Mouse (Mus musculus): ENCODE results near the gene Drp2. TPM values are rescaled to one million over a fixed set of nuclear protein-coding genes. Genes with fewer than 3 reads are reported as not detected.
A peak's percentile ranks its signal among the peaks of the same experiment; 100 is the strongest.

Drp2 gene
- total RNA-seq (2015), result 0.10 and 0.57 TPM in 2 replicates
- total RNA-seq (2017), result 0.27 TPM in 1 of 2 replicates, not detected in the other

DNA sequence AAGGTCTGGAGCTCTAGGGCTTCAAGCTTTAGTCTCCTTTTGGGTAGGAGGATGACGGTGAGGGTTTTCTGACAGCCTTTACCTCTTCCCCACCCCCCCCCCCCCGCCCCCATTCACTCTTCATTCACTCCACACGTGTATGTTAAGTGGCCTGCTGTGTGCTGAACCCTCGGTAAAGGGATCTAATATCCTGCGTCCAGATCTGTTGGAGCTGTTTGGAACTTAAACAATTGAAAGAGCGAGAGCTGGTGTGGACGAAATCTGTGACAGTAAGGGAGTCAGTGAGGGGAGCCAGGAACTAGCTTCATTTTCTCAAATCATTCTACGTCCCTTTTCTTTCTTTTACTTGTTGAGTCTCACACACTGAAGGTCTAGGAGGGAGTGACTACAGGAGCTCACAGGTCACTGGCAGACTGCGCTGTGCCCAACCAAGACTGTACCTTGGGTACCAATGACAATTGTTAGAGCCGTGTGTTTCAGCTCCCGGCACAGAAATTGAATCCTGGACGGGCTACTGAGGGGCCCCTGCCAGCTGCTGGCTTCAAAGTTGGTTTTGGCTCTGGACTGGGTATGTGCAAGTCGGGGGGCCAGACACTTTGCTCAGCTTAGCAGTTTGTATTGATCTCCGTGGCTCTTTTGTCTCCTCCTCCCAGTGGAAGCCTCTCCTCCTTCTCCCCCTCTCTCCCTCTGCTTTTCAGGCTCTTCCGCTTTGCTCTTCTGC lies at the start of gene Drp2:
Drp2 (plus strand) TSS at position 689 of the 721 bp plus-strand sequence.
- ATAC-seq (replicated peaks; ENCODE audit: poor library complexity), result no peak; the same call in 1 of the 2 replicates

DNA sequence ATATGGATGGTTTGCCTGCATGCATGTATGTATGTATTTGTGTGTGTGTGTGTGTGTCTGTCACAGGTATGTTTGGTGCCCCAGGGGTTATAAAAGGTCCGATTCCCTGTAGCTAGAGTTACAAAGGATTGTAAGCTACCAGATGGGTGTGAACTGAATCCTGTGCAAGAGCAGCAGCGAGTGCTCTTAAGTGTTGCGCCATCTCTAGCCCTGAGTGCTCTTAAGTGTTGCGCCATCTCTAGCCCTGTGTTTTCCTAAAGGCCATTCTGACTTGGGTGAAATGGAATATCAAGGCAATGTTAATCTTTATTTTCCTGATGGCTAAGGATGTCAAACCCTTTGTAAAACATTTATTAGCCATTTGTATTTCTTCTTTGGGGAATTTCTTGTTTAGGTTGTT lies 45.0 kb upstream of the Drp2 start:
- peak; percentile 70 for ATAC-seq (replicated peaks; ENCODE audit: poor library complexity)

DNA sequence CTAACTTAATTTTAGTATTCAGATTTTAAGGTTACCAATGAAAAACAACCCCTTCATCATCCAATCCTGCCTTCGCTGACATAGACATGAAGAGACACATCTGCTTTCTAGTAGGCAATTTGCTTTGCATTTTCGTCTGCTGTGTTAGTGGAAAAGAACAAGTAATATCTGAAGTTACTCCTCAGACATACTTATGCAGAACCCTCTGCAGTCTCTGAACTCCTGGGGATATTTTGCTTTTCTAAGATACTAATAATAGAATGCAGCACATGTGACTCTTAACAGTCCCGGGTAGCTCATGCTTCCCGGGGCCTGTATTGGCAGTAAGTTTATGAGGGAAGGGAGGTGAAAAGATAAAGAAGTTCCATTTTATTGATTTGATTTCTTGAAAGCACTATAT lies 42.2 kb upstream of the Drp2 start:
- no peak for ATAC-seq (replicated peaks; ENCODE audit: poor library complexity)

DNA sequence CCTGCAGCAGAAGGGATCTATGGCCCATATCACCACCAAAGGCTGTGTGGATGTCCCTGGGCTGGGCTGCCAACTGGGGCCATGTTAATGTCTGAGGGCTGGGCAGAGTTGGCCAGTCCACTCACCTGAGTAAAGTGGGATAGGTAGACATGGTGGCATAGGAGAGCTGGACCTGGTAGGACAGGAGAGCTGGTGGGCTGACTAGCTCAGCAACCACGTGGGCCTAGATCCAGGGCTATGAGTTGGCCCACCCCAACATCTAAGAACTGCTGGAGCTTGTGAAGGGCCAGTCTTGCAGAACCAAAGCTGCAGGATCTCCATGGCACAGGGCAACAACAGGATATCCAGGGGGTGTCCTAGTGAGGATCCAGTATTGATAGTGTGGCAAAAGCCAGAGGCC lies 38.9 kb upstream of the Drp2 start:
- ATAC-seq (replicated peaks; ENCODE audit: poor library complexity), result no peak

DNA sequence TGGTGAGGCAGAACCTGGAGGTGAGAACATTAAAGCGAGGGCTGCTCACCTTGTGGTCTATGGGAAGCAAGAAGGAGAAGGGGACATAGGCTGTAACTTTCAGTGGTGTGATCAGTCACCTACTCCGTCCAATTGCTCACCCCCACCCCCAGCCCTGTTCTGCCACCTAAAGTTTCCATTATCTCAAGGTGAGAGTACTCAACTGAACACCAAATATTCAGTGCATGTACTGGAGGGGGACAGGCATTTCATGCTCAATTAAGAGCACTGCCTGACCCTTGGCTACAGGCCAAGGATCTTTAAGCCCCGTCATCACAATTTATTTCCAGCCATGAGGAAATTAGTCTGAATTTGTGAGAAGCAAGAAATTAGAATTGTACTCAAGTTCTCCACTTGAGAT lies 37.8 kb upstream of the Drp2 start:
- no peak for ATAC-seq (replicated peaks; ENCODE audit: poor library complexity)

DNA sequence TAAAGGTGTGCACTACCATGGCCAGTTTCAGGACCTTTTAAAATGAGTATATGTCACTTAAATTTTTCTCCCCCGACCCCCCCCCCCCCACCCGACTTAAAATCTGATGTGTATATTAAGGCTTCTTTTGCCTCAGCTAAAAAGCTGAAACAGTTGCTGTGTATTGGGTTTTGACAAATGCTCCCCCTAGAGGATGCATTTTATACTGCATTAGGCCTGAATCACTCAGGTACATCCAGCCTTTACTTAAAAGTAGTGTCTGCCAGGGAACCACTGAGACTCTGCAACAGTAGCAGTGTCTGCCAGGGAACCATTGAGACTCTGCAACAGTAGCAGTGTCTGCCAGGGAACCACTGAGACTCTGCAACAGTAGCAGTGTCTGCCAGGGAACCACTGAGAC lies 33.1 kb upstream of the Drp2 start:
- ATAC-seq (replicated peaks; ENCODE audit: poor library complexity), result peak; percentile 44; the same call in 1 of the 2 replicates

DNA sequence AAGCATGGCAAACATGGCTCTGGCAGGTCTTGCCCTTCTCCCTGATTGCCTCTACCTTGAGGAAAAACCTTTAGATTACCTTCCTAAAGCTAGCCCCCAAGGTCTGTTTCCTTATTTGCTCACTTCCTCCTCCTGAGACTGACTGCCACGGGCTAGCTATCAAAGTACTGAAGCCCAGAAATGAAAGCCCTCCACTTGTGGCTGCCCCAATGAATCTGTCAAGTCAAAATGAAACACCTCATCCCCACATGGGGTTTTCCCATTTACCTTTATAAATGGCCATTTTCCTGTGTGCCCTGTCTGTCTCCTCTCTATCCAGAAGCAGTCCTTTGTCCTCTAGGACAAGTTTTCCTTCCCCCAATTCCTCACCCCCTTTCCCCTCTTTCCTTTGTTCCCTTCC lies 30.2 kb upstream of the Drp2 start:
- no peak for ATAC-seq (replicated peaks; ENCODE audit: poor library complexity)

DNA sequence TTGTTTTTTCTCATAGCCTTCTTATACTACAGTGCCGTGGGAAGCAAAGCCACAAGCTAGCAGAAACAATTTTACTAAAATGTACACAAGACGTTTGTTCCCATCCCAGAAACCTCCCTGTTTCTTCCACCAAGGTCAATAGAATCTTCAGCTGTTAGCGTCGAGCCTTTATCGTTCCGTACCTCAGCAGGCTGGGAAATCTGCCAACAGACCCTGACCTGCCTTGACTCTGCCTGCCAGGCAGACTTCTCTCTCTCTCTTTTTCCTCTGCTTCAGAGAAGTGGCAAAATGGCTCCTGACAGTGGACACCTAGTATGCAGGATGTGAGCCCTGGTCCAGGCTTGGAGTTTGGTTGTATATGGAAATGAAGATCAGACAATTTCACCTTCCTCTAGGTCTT lies 19.5 kb upstream of the Drp2 start:
- no peak for ATAC-seq (replicated peaks; ENCODE audit: poor library complexity)

DNA sequence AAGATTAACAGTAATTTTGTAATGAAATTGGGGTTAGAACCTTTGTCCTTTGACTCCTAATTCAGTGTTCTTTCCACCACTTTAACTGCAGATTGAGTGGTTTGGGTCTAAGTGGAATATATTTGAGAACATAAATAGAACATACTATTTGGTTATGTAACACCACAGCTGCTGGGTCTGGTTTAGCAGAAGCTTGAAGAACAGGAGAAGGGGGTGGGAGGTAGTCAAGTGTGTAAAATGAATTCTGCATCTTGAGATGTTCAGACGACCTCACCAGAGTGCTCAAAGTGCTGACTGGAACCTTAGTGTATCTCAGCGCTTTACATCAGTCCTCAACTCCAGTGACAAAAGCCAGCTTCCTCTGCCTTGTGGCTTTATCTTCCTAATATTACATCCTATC lies 5.4 kb upstream of the Drp2 start:
- no peak for ATAC-seq (replicated peaks; ENCODE audit: poor library complexity)

DNA sequence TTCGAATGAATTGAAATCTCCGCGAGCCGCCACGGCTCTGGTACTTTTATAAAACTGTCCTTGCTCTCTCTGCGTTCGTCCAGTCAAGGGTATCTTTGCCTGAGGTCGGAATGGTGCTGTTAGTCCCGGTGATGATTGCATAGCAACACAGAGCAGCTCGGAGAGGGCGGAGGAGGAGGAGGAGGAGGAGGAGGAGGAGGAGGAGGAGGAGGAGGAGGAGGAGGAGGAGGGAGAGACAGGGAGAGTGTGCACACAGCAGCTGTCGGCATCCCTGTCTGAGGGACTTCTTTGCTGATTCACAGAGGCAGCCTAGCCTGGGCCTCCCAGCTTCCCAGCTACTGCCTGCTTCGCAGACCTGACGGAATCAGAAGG lies 219 bp downstream of the Drp2 start:
- ATAC-seq (replicated peaks; ENCODE audit: poor library complexity), result no peak

DNA sequence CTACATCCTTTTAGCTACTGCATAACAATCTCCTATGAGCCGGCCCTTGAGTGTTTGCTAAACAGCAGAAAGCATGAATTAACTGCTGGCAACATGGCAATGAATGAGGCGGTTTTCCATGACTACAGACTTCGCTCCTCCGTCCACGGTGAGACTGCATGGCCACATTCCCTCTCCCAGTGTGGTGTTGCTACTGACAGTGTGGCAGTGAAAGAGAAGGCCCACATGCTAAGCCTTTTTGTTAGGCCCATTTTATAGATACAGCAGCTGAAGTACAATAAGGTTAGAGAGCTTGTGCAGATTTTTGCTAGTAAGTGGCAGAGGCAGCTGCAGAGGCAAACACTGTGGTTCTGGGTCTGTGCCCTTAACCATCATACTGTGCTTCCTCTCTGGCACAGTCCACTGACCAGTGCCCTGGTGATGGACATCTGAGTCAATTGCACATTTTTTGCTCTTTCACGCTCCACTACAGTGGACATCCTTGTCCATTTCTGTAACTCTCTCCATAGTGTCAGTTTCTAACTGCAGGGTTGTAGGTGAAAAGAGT lies 5.1 kb downstream of the Drp2 start:
- ATAC-seq (replicated peaks; ENCODE audit: poor library complexity), result no peak

DNA sequence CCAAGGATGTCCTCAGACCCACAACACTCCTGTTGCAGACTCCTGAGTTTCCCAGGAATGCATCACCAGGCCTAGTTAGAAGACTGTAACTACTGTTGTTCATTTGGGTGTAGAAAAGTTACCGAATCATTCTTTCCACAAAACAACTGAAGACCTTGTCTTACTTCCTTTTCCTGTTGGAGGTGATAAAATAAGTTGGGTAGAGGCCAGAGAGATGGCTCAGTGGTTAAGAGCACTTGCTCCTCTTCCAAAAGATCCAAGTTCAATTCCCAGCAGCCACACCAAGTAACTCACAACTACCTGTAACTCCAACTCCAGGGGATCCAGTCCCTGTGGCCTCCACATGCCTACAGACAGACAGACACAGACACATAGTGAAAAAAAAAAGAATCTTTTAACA lies 7.7 kb downstream of the Drp2 start:
- no peak for ATAC-seq (replicated peaks; ENCODE audit: poor library complexity)

DNA sequence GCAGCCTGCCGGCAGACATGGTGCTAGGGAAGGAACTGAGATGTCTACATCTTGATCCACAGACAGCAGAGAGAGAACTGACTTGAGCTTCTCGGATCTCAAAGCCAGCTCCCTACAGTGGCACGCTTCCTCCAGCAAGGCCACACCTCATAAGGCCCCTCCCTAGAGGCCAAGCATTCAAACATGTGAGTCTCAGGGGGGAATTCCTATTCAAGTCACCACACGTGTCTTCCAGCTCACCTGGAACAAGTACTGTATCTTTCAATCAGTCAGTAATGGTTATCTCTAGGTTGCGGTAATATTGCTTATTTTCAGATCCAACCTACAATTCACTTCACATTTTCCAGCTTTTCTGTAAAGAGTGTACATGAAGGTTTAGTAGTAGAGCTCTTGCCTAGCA lies 15.7 kb downstream of the Drp2 start:
- no peak for ATAC-seq (replicated peaks; ENCODE audit: poor library complexity)

DNA sequence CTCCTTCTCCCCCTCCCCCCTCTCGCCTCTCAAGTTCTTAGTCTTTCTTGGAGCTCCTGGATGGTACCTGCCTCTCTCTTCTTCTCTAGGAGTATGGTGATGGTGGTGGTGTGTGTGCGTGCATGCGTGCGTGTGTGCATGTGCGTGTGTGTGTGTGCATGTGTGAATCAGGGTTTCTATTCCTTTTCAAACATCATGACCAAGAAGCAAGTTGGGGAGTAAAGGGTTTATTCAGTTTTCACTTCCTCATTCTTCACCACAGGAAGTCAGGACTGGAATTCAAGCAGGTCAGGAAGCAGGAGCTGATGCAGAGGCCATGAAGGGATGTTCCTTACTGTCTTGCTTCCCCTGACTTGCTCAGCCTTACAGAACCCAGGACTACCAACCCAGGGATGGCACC lies 19.9 kb downstream of the Drp2 start:
- peak; percentile 77 for ATAC-seq (replicated peaks; ENCODE audit: poor library complexity)

DNA sequence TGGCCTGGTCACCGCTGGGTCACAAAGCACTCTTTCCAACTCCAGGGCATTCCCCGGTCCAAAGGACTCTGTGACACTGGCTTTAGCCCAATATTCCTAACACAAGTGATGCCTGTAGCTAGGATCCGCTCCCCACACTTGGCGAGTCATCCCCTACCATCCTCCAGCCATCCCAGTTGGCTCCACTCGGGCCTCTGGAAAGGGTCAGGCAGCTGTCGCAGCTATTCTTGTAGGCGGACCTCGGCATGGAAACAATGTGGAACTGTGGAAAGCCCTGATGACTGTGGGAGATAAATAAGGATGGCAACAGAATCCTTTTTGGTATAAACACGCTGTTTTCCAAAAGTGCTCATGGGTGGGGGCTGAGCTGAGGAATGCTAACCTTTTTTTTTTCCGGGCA lies 21.4 kb downstream of the Drp2 start:
- no peak for ATAC-seq (replicated peaks; ENCODE audit: poor library complexity)

DNA sequence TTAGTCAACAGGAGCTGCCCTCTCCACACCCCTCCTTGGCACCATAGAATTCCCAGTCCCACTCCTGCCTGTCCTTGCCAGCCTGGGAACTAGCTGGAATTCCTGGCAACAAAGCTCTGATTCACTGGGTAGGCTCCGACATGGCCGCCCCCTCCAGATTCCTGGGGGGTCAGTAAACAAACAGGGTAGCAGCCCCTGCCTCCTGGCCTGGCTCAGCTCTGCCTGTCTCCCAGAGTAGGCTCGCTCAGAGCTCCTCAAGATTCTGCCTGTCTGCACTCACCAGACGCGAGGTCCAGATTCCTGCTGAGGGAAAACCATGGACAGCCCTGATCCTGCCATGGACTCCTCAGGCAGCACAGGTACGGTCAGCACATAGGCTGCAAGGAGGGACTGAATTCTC lies 22.5 kb downstream of the Drp2 start:
- no peak for ATAC-seq (replicated peaks; ENCODE audit: poor library complexity)

DNA sequence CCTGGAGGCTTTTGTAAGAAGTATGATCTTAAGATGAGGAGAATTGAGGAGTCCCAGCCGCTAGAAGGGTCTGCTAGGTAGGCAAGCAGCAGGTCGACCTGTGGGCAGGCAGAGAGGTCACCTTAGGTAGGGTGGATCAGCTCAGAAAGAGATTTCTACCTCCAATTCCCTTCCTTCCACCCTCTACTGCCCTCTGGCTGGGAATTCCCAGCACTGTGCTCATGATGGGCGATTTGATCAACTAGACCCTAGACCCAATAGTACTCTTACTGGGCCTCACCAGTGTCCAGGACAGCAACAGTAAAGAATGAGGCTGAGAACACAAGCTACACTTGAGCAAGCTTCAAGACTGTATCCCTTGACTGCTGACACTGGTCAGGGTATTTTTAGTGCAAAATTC lies 23.0 kb downstream of the Drp2 start:
- no peak for ATAC-seq (replicated peaks; ENCODE audit: poor library complexity)

DNA sequence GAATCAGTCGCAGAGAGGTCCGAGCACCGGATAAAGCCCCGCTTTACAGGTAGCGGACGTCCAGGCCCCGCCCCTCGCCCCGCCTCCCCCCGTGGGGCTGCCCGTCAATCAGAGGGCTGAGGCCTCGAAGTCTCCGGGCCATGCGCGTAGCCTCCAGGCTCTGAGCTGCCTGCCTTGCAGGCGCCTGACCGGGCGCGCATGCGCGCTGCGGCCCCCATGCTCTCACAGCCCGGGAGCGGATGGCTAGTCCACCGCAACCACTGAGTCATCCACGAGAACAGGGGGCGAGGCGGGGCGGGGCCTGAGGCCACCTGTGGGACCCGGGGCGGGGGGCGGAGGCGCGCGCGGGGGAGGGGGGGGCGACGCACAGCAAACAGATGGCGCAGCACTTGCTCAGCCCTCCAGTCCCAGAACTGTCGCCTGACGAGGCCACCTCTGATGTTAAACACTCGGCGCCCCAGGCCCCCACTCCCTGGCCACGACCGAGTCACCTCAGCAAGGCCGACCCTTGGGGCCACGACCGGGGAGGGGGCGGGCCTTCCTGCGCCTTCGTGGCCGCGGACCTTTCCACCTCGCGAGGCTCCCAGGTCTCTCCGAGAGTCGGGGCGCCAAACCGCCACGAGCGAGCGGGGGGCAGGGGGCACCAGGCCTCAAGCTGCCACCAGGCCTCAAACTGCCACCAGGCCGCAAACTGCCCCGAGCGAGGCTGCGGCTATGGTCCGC lies 70.8 kb downstream of the Drp2 start:
- ATAC-seq (replicated peaks; ENCODE audit: poor library complexity), result no peak

DNA sequence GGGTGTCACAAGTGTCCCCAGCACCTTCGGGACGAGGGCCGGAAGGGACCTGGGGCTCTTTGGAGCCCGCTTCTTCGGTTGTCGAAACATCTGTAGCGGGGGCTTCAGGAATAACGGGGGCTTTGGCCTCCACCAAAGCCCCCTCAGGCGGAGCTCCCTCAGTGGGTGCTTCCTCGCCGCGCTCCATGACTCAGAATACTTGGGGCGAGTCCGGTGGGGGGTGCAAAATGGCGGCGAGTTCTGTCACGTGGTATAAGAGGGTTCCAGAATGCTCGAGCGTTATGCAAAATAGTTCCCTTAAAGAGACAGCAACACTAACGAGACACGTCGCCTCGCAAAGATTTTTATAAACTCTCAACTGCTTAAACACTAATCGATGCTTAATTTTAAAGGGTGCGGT lies 71.9 kb downstream of the Drp2 start, which contains the start of gene Taf7l:
Taf7l (minus strand) TSS at position 201 of the 400 bp plus-strand sequence.
- ATAC-seq (replicated peaks; ENCODE audit: poor library complexity), result no peak

DNA sequence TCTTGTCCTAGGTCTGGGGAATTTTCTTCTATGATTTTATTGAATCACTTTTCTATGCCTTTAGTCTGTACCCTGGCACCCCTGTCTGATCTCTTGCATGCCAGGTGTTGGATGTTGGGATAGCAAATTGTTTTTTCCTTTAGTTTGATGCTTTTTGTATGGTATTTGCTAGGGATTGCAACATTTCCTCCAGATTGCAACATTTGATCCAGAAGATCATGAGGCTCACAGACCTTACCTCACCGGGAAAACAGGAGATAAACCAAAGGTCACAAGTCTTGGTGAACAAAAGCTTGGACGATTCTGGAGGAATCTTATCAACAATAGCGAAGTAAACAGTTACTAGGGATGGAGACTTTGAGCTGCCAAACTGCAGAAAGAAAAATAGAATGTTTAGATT lies 77.4 kb downstream of the Drp2 start:
- ATAC-seq (replicated peaks; ENCODE audit: poor library complexity), result no peak

DNA sequence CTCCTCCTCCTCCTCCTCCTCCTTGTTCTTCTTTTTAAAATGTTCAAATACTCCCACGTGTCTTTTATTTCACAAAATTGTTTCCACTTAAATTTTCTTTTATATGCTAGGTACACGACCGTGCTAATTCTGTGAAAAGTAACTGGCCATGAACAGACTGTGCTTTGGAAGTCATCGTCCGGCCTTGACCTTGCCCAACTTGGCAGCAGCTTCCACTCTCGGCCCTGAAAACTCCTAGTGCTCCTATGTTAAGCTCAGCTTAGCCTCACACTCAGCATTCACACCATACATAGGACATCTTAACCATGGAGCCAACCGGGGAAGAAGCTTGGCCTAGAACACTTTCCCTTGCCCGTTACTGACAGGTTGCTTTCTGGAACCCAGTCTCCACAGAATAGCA lies 96.3 kb downstream of the Drp2 start:
- no peak for ATAC-seq (replicated peaks; ENCODE audit: poor library complexity)
